Mouse (Mus musculus): ENCODE measurements at regions not wholly inside any gene's neighbourhood (a gene's known extent, or its start where the extent isn't known, plus 50 kb on each side); places are given as distances from the start of the nearest gene placed in this dataset.
A peak's percentile ranks its signal among the peaks of the same experiment; 100 is the strongest.

DNA sequence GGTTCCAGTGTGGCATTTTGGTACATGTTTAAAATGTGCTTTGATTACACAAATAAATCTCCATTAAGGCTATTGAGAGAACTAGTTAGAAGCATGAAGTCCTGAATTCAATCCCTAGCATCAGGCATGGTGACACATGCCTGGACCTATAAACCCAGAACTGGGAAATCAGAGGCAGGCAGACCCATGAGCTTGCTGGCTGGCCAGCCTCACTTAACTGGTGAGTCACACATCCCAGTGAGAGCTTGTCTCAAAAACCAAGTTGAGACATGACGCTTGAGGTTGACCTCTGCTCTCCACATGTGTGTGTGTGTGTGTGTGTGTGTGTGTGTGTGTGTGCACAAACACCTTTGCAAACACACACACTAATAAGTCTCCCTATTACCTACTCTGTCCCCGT, 112.6 kb downstream of the Pxdc1 start:
- H3K36me3 ChIP-seq (ENCODE audit: control insufficient read depth, insufficient read depth, low read length) = no peaks in the 10 kb centered on the region
- no peaks in the 10 kb centered on the region for H3K9me3 ChIP-seq (ENCODE audit: control insufficient read depth, low read length)
- no peak overlapping the region for H3K4me3 ChIP-seq (ENCODE audit: low read depth, low read length)
- TF ChIP-seq EP300 (optimal IDR thresholded peaks at IDR 0.05) = no peak
- no peak for TF ChIP-seq CTCF (IDR thresholded peaks at IDR 0.05; ENCODE audit: low read depth)
- no peak overlapping the region for H3K9ac ChIP-seq (ENCODE audit: low read length)
- no peak for ATAC-seq (ENCODE audit: low FRiP score, low TSS enrichment)
- no peak for DNase-seq (ENCODE audit: low spot score)
- H3K27me3 ChIP-seq (ENCODE audit: control insufficient read depth, insufficient read depth, low read length) = no peaks in the 10 kb centered on the region
- no peaks in the 10 kb centered on the region for H3K4me1 ChIP-seq (replicated peaks; ENCODE audit: control insufficient read depth, insufficient read depth)
- H3K4me2 ChIP-seq (replicated peaks; ENCODE audit: low read depth) = no peak overlapping the region
- WGBS = 73% methylated on average over 2 of the region's 2 CpGs
- H3K27ac ChIP-seq (replicated peaks) = no peak overlapping the region

DNA sequence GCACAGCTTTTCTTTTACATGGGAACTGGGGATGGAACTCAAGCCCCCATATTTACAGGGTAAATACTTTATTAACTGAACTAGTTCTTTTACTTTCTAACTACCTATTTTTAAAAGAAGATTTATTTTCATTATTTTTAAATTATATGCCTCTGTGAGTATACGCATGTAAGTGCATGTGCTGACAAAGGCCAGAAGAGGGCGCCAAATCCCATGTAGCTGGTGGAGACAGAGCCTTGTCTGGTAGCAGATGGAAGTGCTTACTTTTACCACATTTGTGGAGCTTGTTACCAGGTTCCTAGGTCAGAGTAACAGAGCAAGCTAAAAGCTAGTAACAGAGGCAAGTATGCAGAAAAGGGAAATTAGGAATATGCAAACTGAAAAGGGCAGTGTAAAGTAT, 119.4 kb downstream of the Pxdc1 start:
- H3K4me1 ChIP-seq (replicated peaks; ENCODE audit: control insufficient read depth, insufficient read depth) = no peaks in the 10 kb centered on the region
- H3K27ac ChIP-seq (replicated peaks) = no peak overlapping the region
- no peak overlapping the region for H3K9ac ChIP-seq (ENCODE audit: low read length)
- DNase-seq (ENCODE audit: low spot score) = no peak
- no peaks in the 10 kb centered on the region for H3K27me3 ChIP-seq (ENCODE audit: control insufficient read depth, insufficient read depth, low read length)
- no peaks in the 10 kb centered on the region for H3K36me3 ChIP-seq (ENCODE audit: control insufficient read depth, insufficient read depth, low read length)
- H3K4me3 ChIP-seq (ENCODE audit: low read depth, low read length) = no peak overlapping the region
- no peak for ATAC-seq (ENCODE audit: low FRiP score, low TSS enrichment)
- WGBS = 65% methylated on average over 2 of the region's 2 CpGs
- peak; percentile 42 for TF ChIP-seq CTCF (IDR thresholded peaks at IDR 0.05; ENCODE audit: low read depth)
- no peak for TF ChIP-seq EP300 (optimal IDR thresholded peaks at IDR 0.05)
- no peaks in the 10 kb centered on the region for H3K9me3 ChIP-seq (ENCODE audit: control insufficient read depth, low read length)
- no peak overlapping the region for H3K4me2 ChIP-seq (replicated peaks; ENCODE audit: low read depth)

DNA sequence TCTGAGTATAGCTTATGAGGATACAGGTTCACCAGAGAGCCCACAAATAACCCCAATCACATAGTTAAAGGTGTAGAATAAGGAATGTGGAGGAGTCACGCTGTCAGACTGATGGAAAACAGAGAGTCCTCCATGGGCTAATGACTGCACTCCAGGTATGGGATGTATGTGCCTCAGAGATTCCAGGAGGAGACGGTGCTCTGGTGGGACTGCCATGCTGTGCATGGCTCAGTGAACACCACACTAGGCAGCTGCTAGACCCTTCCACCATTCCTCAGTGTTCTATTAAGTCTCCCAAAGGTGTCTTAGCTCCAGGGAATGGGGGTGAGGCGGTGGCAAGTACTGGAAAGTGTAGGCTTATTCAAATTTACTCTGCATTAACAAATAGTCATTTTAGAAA, 142.0 kb downstream of the Pxdc1 start:
- Histone ChIP-seq H3K4me1 (replicated peaks; ENCODE audit: control insufficient read depth, insufficient read depth) (no peaks in the 10 kb centered on the region), H3K36me3 (ENCODE audit: control insufficient read depth, insufficient read depth, low read length) (no peaks in the 10 kb centered on the region), H3K4me3 (ENCODE audit: low read depth, low read length) (no peak overlapping the region), H3K27ac (replicated peaks) (no peak overlapping the region), H3K9ac (ENCODE audit: low read length) (no peak overlapping the region), H3K27me3 (ENCODE audit: control insufficient read depth, insufficient read depth, low read length) (no peaks in the 10 kb centered on the region), H3K9me3 (ENCODE audit: control insufficient read depth, low read length) (no peaks in the 10 kb centered on the region), H3K4me2 (replicated peaks; ENCODE audit: low read depth) (no peak overlapping the region)
- 80% methylated on average over 3 of the region's 3 CpGs for WGBS
- DNase-seq (ENCODE audit: low spot score) (no peak), ATAC-seq (ENCODE audit: low FRiP score, low TSS enrichment) (no peak)
- TF ChIP-seq EP300 (optimal IDR thresholded peaks at IDR 0.05) (no peak), CTCF (IDR thresholded peaks at IDR 0.05; ENCODE audit: low read depth) (no peak)

DNA sequence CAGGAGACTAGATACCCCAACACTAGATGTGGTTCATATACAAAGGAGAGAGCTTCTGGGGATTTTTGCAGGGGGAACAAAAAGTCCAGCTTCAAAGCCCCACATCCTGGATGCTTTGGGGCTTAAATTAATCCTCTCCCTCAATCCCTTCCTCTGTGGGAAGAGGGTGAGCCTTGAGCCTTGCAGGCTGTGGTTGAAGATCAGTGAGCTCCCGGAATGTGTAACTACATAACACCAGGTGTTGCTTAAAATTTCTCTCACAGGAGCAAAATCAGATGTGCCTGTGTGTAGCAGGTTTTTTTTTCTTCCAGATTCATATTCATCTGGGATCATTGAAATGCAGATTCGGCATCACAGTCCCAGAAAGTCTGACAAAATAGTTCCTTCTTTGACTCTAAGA, 146.1 kb downstream of the Pxdc1 start:
- 67% methylated on average over 2 of the region's 2 CpGs for WGBS
- TF ChIP-seq EP300 (optimal IDR thresholded peaks at IDR 0.05) (no peak), CTCF (IDR thresholded peaks at IDR 0.05; ENCODE audit: low read depth) (no peak)
- no peak for DNase-seq (ENCODE audit: low spot score)
- Histone ChIP-seq H3K27me3 (ENCODE audit: control insufficient read depth, insufficient read depth, low read length) (no peaks in the 10 kb centered on the region), H3K36me3 (ENCODE audit: control insufficient read depth, insufficient read depth, low read length) (no peaks in the 10 kb centered on the region), H3K9ac (ENCODE audit: low read length) (no peak overlapping the region), H3K27ac (replicated peaks) (no peak overlapping the region), H3K4me1 (replicated peaks; ENCODE audit: control insufficient read depth, insufficient read depth) (no peaks in the 10 kb centered on the region), H3K4me3 (ENCODE audit: low read depth, low read length) (no peak overlapping the region), H3K4me2 (replicated peaks; ENCODE audit: low read depth) (no peak overlapping the region), H3K9me3 (ENCODE audit: control insufficient read depth, low read length) (no peaks in the 10 kb centered on the region)
- ATAC-seq (ENCODE audit: low FRiP score, low TSS enrichment) = no peak

DNA sequence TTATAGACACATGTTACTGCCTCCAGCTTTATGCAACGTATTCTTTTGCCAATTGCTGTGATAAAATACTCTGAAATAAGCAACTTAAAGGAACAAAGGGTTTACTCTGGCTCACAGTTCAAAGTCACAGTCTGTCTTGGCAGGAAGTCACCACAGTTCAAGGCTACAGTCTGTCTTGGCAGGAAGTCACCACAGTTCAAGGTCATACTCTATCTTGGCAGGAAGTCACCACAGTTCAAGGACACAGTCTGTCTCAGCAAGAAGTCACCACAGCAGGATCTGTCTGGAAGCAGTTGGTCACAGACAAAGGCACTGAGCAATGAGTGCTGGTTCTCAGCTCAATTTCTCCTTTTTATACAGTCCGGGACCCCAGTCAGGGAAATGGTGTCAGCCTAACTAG, 147.4 kb downstream of the Pxdc1 start:
- Histone ChIP-seq H3K27me3 (ENCODE audit: control insufficient read depth, insufficient read depth, low read length) (no peaks in the 10 kb centered on the region), H3K4me1 (replicated peaks; ENCODE audit: control insufficient read depth, insufficient read depth) (no peaks in the 10 kb centered on the region), H3K36me3 (ENCODE audit: control insufficient read depth, insufficient read depth, low read length) (no peaks in the 10 kb centered on the region), H3K27ac (replicated peaks) (no peak overlapping the region), H3K4me3 (ENCODE audit: low read depth, low read length) (no peak overlapping the region), H3K4me2 (replicated peaks; ENCODE audit: low read depth) (no peak overlapping the region), H3K9me3 (ENCODE audit: control insufficient read depth, low read length) (no peaks in the 10 kb centered on the region), H3K9ac (ENCODE audit: low read length) (no peak overlapping the region)
- WGBS = 80% methylated on average over 2 of the region's 2 CpGs
- DNase-seq (ENCODE audit: low spot score) = no peak
- no peak for TF ChIP-seq CTCF (IDR thresholded peaks at IDR 0.05; ENCODE audit: low read depth)
- no peak for TF ChIP-seq EP300 (optimal IDR thresholded peaks at IDR 0.05)
- no peak for ATAC-seq (ENCODE audit: low FRiP score, low TSS enrichment)

DNA sequence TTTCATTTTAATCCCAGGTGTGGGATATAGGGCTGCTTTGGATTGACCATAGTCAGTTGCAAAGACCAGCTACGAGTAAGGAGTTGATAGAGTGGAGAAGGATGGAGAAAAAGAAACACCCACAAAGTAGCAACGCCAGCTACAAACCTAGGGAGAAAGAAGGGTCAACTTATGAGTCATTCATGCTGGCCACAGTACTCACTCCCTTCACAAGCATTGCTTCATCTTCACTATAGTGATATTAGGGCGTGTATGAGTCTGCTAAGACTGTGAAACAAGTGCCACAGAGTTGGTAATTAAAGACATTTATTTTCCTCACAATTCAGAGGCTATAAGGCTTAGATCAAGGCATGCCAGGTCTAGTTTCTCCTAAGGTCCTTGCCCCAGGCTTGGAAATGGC, 148.4 kb downstream of the Pxdc1 start:
- Histone ChIP-seq H3K4me2 (replicated peaks; ENCODE audit: low read depth) (no peak overlapping the region), H3K9me3 (ENCODE audit: control insufficient read depth, low read length) (no peaks in the 10 kb centered on the region), H3K9ac (ENCODE audit: low read length) (no peak overlapping the region), H3K27ac (replicated peaks) (no peak overlapping the region), H3K4me3 (ENCODE audit: low read depth, low read length) (no peak overlapping the region), H3K4me1 (replicated peaks; ENCODE audit: control insufficient read depth, insufficient read depth) (no peaks in the 10 kb centered on the region), H3K27me3 (ENCODE audit: control insufficient read depth, insufficient read depth, low read length) (no peaks in the 10 kb centered on the region), H3K36me3 (ENCODE audit: control insufficient read depth, insufficient read depth, low read length) (no peaks in the 10 kb centered on the region)
- DNase-seq (ENCODE audit: low spot score) (no peak), ATAC-seq (ENCODE audit: low FRiP score, low TSS enrichment) (no peak)
- no peak for TF ChIP-seq CTCF (IDR thresholded peaks at IDR 0.05; ENCODE audit: low read depth)
- no peak for TF ChIP-seq EP300 (optimal IDR thresholded peaks at IDR 0.05)
- WGBS = 78% methylated on average over 3 of the region's 3 CpGs

Data from stomach, postnatal 0 days (tissue).